Mouse (Mus musculus) ovary, postnatal 14 days (tissue): ENCODE data around the gene Cela3a.
"Not testable (repeated sequence)": the region's sequence is repeated elsewhere in the genome, so short reads cannot be mapped to it uniquely, and the experiment has no call there.

Source experiments
- DNase-seq: peaks from one replicate; pipeline ENCODE4 v3.0.0; 2022; ENCODE audit warnings: low spot score

Cela3a gene

DNA sequence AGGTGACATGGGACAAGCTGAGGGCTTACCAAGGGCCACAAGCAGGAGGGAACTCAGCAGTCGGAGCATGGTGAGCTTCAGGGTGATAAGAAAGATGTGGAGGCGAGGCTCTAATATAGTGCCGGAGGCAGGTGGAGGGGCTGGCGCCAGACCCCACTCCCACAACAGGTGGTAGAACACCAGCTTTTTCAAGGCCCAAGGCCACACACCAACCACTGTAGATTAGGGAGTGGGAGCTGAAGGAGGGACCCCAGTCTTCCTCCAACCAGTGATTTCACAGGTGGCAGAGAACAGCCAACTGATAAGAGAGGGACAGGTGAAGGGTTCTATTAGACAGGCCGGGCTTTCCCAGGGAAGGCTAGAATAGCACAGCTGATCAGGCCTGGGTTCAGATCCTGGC, at the start of gene Cela3a:
TSS of gene Cela3a (minus strand) at position 101 of the 400 bp plus-strand sequence.
- DNase-seq = no peak

DNA sequence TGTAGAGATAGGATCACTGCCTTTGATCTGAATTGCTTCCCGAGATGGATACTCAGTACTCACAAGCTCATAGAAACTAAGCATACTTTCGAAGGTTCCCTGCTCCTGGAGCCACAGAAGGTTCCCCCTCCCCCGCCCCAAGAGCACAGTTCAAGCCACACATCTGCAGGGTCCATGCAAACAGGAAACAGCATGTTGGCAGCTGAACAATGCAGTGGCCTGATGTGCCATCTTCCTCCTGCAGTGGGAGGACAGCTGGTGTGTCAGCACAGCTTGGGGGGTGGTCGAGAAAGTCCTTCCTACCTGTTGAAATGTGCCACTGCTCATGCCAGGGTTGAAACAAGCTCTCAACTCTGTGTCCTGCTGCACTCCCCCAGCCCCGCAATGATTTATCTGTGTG, 49.3 kb upstream of the Cela3a start:
- no peak for DNase-seq

DNA sequence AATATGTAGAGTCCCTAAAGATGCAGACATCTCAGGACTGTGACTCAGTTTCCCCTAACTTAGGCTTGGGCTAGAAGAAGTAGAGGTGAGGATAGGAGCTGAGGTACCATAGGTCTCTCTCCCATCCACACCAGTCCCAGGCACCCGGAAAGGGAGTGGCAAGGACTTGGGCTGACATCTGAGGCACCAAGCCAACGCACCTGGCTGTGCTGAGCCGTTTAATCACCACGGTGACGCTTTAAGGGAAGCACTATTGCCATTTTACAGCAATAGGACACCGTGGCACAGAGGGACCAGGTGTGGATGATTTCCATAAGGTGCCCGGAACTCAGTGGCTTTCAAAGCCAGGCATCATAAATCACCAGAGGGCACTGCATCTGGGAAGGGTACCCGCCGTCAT, 48.7 kb upstream of the Cela3a start:
- DNase-seq = no peak

DNA sequence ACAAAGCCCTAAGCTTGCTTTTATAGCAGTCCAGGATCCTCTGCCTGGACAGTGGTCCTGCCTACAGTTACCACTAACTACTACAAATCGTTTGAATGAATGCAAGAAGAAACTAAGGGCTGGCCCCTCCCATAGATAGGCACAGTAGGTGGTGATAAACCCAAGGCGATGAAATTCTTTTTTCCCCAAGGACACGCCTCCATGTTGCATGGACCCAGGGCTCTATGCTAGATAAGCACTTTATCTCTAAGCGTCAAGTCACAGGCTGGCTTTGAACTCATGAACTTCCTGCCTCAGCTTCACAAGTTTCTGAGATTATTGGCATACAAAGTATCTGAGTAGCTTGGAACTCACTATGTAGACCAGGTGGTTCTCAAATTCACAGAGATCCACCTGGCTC, 47.7 kb upstream of the Cela3a start:
- no peak for DNase-seq

DNA sequence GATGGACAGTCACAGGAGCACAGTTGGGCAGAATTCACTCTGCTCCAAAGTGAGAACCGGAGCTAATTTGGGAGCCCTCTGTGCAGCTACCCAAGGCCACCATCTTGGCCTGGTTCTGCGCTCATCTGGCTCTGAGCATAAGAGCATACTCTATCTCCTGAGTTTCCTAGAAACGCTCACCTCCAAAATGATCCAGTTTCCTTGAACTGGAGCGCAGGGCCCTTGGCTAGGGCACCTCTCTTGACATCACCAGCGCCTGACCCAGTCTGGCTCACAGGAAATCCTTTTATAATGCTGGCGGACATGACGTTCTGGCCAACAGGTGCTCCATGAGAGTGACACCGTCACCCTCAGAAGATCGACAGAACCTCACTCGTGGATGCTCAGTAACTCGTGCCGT, 47.0 kb upstream of the Cela3a start:
- DNase-seq = no peak

DNA sequence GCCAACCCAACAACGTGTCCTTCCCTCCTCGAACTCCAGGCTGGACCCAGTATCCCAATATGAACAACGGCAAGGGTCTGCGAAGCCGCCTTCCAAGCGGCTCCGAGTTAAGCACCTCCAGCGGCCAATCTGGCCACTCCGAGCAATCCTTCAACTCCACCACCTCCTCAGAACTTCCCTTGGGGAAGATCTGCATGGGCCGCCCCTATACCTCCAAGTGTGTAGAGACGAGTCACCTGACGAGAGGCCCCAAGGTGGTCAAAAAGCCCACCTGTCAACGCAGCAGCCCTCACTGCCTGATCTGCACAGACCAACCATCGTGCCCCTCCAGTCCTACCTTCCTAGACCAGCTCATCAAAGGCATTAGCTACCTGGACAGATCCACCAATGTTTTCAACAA, 45.0 kb upstream of the Cela3a start:
- no peak for DNase-seq

DNA sequence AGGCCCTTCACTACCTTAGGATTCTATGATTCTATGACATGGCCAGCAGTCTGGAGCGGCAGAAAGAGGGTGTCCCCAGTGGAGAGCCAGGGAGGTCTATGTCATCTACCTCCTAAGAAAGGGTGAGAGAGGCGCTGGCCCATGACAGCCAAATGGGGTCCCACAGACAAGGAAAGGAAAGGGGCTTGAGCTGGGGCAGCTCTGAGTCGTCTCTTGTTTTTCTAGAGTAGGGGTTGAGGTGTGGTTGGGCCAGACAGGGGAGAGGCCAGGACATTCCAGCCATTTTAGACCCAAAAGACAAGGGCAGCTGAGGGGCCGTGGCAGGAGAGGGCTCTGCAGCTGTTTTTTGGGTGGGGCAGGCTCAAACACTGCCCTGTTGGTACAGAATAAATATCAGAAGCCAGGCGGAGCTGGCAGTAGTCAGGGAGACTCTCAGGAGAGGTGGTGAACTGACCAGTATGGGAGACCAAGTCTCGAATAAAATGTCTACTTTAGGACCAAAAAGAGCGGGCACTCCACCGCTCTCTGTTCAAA, 43.7 kb upstream of the Cela3a start, which contains the start of gene 1700013G24Rik:
TSS of gene 1700013G24Rik (plus strand) at position 51 of the 534 bp plus-strand sequence.
- no peak for DNase-seq

DNA sequence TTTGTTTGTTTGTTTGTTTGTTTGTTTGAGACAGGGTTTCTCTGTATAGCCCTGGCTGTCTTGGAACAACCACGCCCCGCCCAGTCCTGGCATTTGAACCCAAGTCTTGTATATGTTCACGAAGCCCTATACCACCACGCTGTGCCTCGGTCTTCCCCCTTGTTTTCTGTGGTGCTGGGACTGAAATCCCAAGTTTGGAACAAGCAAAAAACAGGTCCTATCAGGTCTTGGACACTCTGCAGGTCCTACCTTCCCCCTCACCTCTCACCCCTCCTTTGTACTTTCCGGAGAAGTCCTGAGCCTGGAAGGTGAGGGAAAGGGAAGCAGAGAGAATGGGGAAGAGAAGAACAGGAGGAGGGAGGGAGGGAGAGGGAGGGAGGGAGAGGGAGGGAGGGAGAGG, 42.6 kb upstream of the Cela3a start:
- DNase-seq = no peak

DNA sequence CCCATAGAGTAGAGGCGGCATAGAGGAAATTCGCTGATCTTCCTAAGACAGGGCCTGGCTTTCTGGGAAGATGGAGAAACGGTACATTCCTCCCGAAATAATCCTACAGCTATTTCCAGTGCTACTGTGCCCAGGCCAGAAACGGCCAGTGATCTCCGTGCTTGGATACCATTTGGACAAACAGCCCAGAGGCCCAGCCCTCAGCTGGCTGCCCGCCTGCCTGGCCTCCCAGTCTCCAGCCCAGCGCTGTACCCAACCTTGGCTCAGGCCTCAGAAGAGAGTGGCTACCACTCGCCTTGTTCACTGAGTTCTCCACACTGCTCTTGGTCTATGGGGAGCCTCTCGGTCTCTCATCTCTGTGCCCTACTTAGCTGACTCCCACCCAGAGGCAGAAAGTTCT, 40.1 kb upstream of the Cela3a start:
- DNase-seq = no peak

DNA sequence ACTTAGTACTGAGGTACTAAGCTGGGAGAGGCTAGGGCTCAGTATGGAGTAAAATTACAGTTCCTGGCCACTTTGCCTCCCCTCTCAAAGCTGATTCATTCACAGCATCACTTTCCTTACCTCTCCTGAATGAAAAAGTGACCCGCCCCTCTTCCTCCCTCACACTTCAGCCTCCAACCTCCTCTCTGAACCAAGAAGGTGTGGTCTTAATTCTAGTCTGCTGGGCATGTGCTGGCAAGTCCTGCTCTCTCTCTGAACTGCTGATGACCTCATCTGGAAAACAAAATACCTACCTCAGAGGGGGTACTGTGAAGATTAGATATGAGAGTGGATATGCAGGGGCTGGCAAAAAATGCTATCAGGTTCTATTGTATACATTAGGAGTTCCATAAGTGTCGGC, 39.5 kb upstream of the Cela3a start:
- no peak for DNase-seq

DNA sequence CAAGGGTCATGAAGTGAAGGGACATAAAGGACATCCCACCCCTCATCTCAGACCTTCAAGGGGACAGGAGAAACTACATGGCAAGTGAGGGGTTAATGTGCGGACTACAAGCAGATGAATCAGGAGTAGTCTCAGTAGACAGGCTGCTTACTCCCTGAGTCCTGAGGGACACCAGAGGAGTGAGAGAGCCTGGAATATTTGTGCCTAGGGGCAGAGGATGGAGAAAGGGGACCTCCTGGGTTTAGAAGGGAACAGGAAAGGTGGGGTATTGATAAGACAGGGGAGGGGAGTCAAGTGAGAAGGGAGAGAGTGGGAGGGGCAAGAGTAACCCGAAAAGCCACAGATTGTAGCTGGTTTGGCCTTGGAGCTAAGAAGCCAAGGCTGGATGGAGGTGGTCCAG, 39.0 kb upstream of the Cela3a start:
- no peak for DNase-seq

DNA sequence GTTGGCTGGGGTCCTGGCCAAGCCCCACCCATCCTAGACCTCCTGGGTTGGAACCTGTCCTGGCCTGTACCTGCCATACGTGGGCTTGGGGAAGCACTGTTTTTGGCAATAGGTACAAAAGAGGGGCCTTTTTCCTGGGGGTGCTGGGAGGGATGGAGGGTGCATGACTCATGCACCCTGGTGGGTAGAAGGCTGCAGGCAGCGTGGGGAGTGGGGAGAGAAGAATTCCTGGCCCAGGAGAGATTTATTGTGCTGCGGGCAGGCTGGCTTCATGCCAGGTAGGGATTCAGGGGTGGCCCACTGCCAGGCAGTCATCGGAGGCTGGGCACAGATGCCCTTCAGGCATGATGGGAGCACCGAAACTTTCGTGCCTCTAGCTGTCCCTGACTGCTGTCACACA, 38.6 kb upstream of the Cela3a start:
- DNase-seq = peak; percentile 57

DNA sequence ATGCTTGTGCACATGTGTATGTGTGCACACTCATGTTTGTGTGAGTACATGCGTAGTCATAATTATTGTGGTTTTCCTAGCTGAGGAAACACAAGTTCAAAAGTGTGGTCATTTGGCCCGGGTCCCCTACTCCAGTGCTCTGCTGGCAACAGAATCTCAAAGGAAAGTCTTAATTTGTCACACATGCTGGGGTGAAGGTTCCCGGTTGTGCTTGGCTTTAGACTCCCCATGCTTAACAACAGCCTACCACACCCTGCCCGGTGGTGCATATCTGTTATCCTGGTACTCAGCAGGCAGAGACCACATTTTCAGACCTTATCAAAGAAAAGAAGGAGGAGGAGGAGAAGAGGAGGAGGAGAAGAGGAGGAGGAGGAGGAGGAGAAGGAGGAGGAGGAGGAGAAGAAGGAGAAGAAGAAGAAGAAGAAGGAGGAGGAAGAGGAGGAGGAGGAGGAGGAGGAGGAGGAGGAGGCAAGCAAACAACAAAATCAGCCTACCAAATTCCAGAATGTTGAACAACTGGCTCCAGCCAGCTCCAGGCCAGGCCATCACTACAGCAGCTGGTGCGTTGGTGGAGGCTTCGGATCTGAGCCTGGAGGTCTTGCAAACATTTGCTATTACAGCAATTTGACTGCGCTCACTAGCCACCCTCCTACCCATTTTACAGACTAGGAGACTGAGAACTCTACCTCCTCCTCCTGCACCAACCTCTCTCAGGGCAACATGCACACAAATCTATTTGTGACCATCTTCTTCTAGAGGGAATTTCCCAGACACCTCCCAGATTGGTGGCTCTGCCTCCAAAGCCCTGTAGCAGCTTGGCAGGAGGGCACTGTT, 38.0 kb upstream of the Cela3a start:
- no peak for DNase-seq

DNA sequence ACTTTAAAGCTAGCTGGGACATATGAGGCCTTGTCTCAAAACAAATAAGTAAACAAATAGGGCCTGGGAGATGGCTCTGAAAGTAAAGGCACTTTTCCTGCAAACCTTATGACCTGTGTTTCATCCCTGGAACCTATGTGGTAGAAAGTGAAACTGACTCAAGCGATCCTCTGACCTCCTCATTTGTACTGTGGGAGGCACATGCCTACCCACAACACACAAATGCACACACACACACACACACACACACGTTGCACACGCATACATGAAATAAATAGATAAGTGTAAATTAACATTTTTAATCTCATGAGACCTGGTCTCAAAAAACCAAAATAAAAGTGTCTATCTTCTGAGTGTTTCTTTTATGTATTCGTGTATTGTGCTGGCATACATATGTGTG, 36.3 kb upstream of the Cela3a start:
- DNase-seq = no peak

DNA sequence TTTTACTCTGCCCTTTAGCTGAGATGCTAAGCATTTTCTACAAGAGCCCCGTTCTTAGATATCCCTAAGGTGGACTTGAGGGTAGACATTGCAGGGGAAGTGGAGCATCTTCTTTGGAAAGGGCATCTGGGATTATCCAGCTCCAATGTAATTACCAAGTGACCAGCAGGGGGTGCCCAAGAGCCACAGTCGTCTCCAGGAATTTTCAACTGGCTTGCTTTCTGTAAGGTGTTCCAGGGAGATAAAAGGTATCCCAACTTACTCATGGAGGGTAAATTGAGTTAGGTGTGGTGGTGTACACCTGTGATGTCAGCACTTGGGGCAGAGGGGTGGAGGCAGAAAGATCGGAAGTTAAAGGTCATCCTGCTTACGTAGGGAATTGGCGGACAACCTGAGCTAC, 34.0 kb upstream of the Cela3a start:
- DNase-seq = peak; percentile 82

DNA sequence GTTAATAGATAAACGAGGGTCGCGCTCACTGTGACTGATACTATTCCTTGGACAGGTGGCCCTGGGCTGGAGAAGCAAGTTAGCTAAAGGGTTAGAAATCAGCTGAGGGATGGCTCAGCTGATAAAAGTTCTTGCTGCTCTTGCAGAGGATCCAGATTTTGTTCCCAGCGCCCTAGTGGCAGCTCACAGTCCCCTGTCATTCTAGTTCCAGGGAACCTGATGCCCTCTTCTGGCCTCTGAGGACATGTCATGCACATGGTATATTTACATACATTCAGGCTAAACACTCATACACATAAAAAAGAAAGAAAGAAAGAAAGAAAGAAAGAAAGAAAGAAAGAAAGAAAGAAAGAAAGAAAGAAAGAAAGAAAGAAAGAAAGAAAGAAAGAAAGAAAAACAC, 31.7 kb upstream of the Cela3a start:
- DNase-seq = no peak

DNA sequence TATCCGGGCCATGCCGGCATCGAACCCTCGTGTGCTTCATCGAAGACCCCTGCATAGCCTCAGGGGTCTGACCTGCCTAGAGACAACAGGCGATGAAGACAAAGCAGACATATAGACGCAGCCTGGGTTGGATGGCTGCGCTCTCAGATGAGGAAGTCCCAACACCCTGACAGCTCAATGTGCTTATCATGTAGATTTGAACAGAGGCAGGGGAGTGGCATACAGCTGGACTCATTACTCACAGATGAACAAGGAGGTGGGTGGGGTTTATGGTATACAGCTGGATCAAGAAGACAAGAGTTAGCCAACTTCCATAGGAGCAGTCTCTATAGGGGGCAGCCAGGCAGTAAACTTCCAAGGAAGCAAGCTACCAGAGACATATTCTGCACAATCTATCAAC, 29.3 kb upstream of the Cela3a start:
- no peak for DNase-seq

DNA sequence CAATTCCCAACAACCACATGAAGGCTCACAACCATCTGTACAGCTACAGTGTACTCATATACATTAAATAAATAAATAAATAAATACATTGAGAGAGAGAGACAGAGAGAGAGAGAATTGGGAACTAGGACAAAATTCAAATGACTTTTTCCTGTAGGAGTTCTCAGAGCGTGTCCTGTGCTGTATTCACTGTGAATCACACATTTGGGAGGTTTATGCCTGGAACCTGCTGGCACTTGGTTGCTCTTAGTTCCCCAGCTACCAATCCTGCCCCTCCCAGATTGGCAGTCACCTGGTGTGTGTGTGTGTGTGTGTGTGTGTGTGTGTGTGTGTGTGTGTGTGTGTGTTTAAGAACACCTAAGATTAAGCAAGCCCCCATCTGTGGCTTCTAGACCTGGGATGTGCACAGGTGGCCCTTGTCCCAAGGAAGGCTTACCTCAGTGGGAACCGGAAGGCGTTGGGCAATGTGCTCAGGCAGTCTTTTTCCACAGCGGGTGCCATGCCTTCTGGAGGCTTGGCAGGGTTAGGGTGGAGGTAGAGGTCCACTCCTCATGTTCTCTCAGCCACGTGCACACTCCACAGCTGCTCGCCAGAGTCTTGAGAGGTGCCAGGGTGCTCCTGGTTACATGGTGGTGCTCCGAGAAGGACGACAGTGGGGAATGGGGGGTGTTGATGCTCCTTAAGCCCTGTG, 27.5 kb upstream of the Cela3a start:
- no peak for DNase-seq

DNA sequence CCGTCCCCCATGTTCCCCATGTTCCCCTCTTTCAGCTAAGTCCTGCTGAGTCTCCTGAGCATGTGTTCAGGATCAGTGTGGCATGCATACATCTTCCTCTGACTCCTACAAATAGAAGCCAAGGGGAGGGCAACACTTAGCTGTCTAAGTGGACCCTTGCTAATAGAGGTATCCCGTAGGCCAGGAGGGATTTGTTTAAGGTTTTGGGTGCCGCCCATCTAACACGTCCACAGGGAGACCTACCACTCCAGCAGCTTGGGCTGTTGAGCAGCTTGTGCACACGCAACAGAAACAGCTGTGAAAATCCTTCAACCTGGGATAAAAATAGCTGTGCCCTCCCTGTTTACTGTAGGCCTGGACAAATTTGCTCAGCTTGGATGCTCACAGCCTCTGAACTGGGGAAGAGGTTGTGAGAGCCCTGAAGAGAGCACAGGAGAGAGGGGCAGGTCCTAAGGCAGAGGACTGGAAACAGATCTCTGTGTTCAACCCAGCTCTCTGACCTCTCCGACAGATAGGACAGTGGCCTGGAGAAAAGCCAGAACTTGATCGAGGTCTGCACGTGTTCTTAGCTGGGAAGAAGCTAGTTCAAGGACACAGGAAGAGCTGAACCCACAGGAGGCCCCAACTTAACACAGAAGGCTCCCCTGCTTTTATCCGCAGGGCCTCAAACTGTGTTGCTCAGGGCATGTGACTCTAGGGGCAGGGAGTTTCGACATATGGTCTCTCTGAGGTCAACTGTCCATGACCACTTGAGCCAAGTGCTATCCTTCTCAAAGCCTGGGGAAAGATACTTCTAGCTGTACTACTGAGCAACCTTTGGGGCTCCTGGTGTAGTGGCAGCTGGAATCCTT, 23.3 kb upstream of the Cela3a start:
- not testable (repeated sequence) for DNase-seq

DNA sequence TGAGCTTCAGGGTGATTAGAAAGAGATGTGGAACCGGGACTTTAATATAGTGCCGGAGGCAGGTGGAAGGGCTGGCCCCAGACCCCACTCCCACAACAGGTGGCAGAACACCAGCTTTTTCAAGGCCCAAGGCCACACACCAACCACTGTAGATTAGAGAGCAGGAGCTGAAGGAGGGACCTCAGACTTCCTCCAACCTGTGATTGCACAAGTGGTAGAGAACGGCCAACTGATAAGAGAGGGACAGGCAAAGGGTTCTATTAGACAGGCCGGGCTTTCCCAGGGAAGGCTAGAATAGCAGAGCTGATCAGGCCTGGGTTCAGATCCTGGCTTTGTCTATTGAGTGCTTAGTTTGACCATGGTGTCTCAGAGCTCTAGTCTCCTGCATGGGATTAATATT, 20.9 kb upstream of the Cela3a start, which contains the start of gene Cela3b:
TSS of gene Cela3b (minus strand) at position 39 of the 400 bp plus-strand sequence.
- DNase-seq = no peak

DNA sequence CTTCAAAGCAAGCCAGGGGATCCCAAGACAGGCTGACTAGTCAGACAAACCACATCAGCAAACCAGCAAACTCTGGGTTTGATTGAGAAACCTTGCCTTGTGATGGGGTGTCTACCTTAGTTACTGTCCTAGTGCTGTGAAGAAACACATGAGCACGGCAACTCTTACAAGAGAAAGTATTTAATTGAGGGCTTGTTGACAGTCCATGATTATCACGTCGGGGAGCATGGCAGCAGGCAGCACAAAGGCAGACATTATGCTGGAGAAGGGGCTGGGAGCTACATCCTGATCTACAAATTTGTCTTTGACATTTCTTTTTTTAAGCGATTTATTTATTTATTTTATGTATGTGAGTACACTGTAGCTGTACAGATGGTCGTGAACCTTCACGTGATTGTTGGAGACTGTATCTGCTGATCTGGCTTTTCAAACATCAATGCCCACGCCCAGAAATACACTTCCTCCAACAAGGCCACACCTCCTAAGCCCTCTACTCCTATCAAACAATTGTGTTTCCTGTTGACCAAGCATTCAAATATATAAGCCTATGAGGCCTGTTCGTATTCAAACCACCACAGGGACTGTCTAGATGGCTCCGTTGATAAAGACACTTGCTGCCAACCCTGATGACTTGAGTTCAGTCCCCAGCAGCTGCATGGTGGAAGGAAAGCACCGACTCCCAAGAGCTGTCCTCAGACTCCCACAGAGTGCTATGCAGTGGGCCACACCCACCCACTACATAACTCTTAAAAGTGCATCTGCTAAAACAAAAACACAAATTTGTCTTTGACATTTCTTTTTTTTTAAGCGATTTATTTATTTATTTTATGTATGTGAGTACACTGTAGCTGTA, 8.3 kb upstream of the Cela3a start:
- no peak for DNase-seq
